Mouse (Mus musculus) limb, embryonic 14.5 days (tissue): ENCODE results near the gene Scn3b. TPM values are rescaled to one million over a fixed set of nuclear protein-coding genes. Genes with fewer than 3 reads are reported as not detected.

Experiments
- ATAC-seq: fragments of 200-750 bp; cut with Nextera tagmentation; 2 replicates; pipeline ENCODE4 v1.8.0; 2017; ENCODE audit warnings: low read depth, moderate number of reproducible peaks, moderate TSS enrichment; ENCODE audit not compliant: low FRiP score
- DNase-seq: peaks from one replicate; pipeline ENCODE4 v3.0.0-alpha.2; 2015; ENCODE audit warnings: low spot score
- H3K27ac ChIP-seq: fragments of 300-500 bp; sonication (generic); replicated peaks from 2 replicates; pipeline ENCODE4 v1.5.1; 2014; ENCODE audit warnings: low read depth, mild to moderate bottlenecking, low read length, moderate library complexity, mixed read lengths
- H3K27me3 ChIP-seq: fragments of 300-500 bp; sonication (generic); 2 replicates; pipeline ENCODE4 v1.6.1; 2014; ENCODE audit warnings: low read length, mixed read lengths; ENCODE audit not compliant: control insufficient read depth, insufficient read depth
- H3K36me3 ChIP-seq: fragments of 300-500 bp; sonication (generic); 2 replicates; pipeline ENCODE4 v1.6.1; 2014; ENCODE audit warnings: mild to moderate bottlenecking, low read length, moderate library complexity, mixed read lengths; ENCODE audit not compliant: control insufficient read depth, insufficient read depth
- H3K4me1 ChIP-seq: fragments of 300-500 bp; sonication (generic); 2 replicates; pipeline ENCODE4 v1.6.1; 2014; ENCODE audit warnings: antibody characterized with exemption, low read length, mixed read lengths; ENCODE audit not compliant: control insufficient read depth, insufficient read depth
- H3K4me2 ChIP-seq: fragments of 300-500 bp; sonication (generic); replicated peaks from 2 replicates; pipeline ENCODE4 v1.6.1; 2014; ENCODE audit warnings: low read depth, mild to moderate bottlenecking, low read length, moderate library complexity; ENCODE audit not compliant: severe bottlenecking
- H3K4me3 ChIP-seq: fragments of 300-500 bp; sonication (generic); replicated peaks from 2 replicates; pipeline ENCODE4 v1.5.1; 2014; ENCODE audit warnings: low read length
- H3K9ac ChIP-seq: fragments of 300-500 bp; sonication (generic); 2 replicates; pipeline ENCODE4 v1.6.1; 2014; ENCODE audit warnings: mild to moderate bottlenecking, low read depth, low read length, moderate library complexity; ENCODE audit not compliant: severe bottlenecking
- H3K9me3 ChIP-seq: fragments of 300-500 bp; sonication (generic); 2 replicates; pipeline ENCODE4 v1.6.1; 2016; ENCODE audit warnings: low read length; ENCODE audit not compliant: control insufficient read depth
- POLR2A ChIP-seq: fragments of 200-500 bp; IDR thresholded peaks from 2 replicates; pipeline ENCODE4 v1.8.0; 2012; ENCODE audit warnings: inconsistent platforms, mild to moderate bottlenecking, moderate library complexity, borderline replicate concordance; ENCODE audit not compliant: insufficient read depth, insufficient read length; ENCODE audit errors: extremely low read depth
- WGBS: fragments of 180-500 bp; shearing (Covaris S2); extraction: QIAGEN DNeasy Blood & Tissue Kit; methylation state at CpG from one replicate; pipeline ENCODE4 v1.1.7; 2014; 5-methylcytosine and 5-hydroxymethylcytosine counted together
- polyA plus RNA-seq, 2 experiments: library from polyadenylated mRNA; depleted of rRNA in 1 of 2; stranded (reverse) in 1 of 2; unstranded in 1 of 2; fragments of >200 nt; fragmentation: Nextera tagmentation in 1 of 2; extraction: Ambion mirVana in 1 of 2; gene quantifications; 2 replicates each; pipeline versions ENCODE4 v1.2.1 to v1.2.3; 2012 to 2014

The Scn3b gene
- polyA plus RNA-seq, 2 experiments, result 14.6 to 15.8 TPM

DNA sequence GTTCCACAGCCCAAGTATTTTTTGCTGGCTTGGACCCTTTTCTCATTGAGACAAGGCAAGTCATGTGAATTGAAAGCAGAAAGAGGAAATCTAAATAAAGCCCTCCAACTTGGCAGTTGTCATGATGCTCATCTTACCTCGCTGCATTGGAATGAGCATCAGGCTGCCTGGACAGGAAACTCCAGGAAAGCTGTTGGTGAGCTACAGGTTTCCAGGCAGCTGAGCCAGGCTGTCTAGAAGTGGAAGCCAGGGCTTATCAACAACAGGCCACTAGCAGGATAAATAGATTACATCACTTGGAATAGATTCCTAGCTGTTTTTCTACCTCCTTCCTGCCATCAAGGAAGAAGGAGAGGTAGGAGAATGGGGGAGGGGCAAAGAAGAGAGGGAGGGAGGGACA is 19.9 kb upstream of the Scn3b start:
- Histone ChIP-seq H3K9me3 (no peaks in the 10 kb centered on the region), H3K4me2 (no peak overlapping the region), H3K36me3 (no peaks in the 10 kb centered on the region), H3K27ac (no peak overlapping the region), H3K4me1 (peaks cover 3% of the 10 kb centered on the region; the same call in 1 of the 2 replicates), H3K4me3 (no peak overlapping the region), H3K27me3 (no peaks in the 10 kb centered on the region), H3K9ac (no peak overlapping the region)
- WGBS, result 70% methylated on average over 1 of the region's 1 CpGs
- no peak for ATAC-seq
- DNase-seq, result no peak
- TF ChIP-seq POLR2A, result no peak

- Histone ChIP-seq H3K9me3 (no peaks in the 10 kb centered on the region), H3K4me2 (no peak overlapping the region), H3K27me3 (no peaks in the 10 kb centered on the region), H3K36me3 (no peaks in the 10 kb centered on the region), H3K4me1 (no peaks in the 10 kb centered on the region), H3K27ac (no peak overlapping the region), H3K9ac (no peak overlapping the region), H3K4me3 (no peak overlapping the region)
- TF ChIP-seq POLR2A, result no peak
- WGBS, result 65% methylated on average over 3 of the region's 3 CpGs
- DNase-seq (no peak), ATAC-seq (no peak)
Measured at GRCm38 (mm10) chr9:40252459-40252858, 16.6 kb upstream of the Scn3b start.

- 53% methylated on average over 6 of the region's 6 CpGs for WGBS
- H3K27me3 ChIP-seq, result peaks cover 9% of the 10 kb centered on the region
- H3K36me3 ChIP-seq, result no peaks in the 10 kb centered on the region
- H3K9ac ChIP-seq, result no peak overlapping the region
- DNase-seq (no peak), ATAC-seq (no peak)
- no peak overlapping the region for H3K27ac ChIP-seq
- H3K4me2 ChIP-seq, result no peak overlapping the region
- TF ChIP-seq POLR2A, result no peak
- H3K4me1 ChIP-seq, result peaks cover 6% of the 10 kb centered on the region; the same call in 1 of the 2 replicates
- no peak overlapping the region for H3K4me3 ChIP-seq
- H3K9me3 ChIP-seq, result no peaks in the 10 kb centered on the region
Measured at GRCm38 (mm10) chr9:40263874-40264273, 5.1 kb upstream of the Scn3b start.

- no peak overlapping the region for H3K27ac ChIP-seq
- DNase-seq (peak; percentile 65), ATAC-seq (peak; percentile 77)
- no peaks in the 10 kb centered on the region for H3K9me3 ChIP-seq
- 16% methylated on average over 21 of the region's 21 CpGs for WGBS
- H3K4me3 ChIP-seq, result peak overlapping the region; percentile 31; the same call in 1 of the 2 replicates
- no peak for TF ChIP-seq POLR2A
- peak overlapping the region; percentile 43 for H3K4me2 ChIP-seq
- H3K9ac ChIP-seq, result no peak overlapping the region
- peaks cover 21% of the 10 kb centered on the region for H3K27me3 ChIP-seq
- H3K36me3 ChIP-seq, result no peaks in the 10 kb centered on the region
- H3K4me1 ChIP-seq, result peaks cover 6% of the 10 kb centered on the region; the same call in 1 of the 2 replicates
Measured at GRCm38 (mm10) chr9:40268040-40268747, 823 bp upstream of the Scn3b start.

DNA sequence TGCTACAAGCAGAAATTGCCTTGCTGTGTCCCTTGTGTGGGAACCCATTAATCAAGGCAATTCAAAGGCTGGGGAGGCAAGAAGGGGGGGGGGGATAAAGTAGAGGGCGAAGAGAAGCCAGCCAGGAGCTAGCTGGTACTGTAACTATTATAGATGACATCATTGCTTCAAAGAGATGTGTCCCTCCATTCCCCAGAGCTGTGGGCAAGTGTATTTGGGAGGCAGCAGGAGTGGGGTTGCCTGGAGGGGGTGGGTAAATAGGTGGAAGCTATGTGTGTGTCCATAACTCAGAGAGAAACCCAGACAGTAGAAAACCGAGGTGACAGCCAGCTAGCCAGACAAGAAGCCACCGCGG is 292 bp upstream of the Scn3b start:
- WGBS, result 13% methylated on average over 4 of the region's 4 CpGs

More for the DNA sequence above, 292 bp upstream of the Scn3b start:
- DNase-seq (no peak), ATAC-seq (peak; percentile 34)
- Histone ChIP-seq H3K4me3 (peak overlapping the region; percentile 31), H3K27ac (no peak overlapping the region), H3K27me3 (peaks cover 21% of the 10 kb centered on the region), H3K36me3 (no peaks in the 10 kb centered on the region), H3K9me3 (no peaks in the 10 kb centered on the region), H3K9ac (no peak overlapping the region), H3K4me1 (peaks cover 6% of the 10 kb centered on the region; the same call in 1 of the 2 replicates), H3K4me2 (peak overlapping the region; percentile 43)
- TF ChIP-seq POLR2A, result no peak
